Mouse (Mus musculus): Measurements from ENCODE around the gene Gpr82. TPM values are rescaled to one million over a fixed set of nuclear protein-coding genes. Genes with fewer than 3 reads are reported as not detected.

Gene Gpr82
- polyA plus RNA-seq, 1 experiment from 2014 or later = 0.35 TPM

DNA sequence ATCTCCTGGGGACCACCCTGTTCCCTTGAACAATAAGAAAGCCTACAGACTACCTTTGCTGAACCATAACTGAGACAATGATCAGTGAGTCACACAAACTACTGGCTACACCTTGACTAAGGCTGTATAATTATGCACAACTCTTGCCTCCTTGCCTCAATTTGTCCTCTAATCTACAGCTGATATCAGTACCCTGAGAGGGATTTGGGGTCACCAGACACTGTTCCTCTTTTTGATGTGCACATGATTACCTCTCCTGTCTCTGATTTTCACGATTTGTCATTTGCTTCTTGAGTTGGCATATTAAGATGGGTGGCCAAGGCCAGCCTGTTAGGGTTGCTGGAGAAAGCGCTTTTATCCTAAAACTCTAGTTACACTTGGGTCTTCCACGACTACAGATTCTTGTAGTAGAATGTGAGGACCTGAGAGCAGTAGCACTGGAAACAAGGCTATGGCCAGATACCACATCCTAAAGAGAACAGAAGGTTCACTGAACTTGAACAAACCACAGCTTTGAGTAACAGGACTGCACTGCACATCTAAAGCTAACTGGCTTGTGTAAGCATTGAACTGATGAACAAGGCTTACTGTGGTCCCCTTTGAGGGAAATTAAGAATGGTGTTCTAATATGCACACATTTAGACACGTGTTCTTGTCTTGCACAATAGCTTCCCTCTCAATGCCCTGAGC, 1.8 kb upstream of the Gpr82 start:
- no peak overlapping the region for H3K4me3 ChIP-seq (ENCODE audit: control insufficient read depth in 1 of 2, insufficient read depth in 1 of 2, low read depth in 1 of 2, low read length in 2 of 2)
- ATAC-seq (ENCODE audit: insufficient number of reproducible peaks, insufficient read depth, low FRiP score, low read depth) = no peak
- 66% methylated on average over 4 of the region's 4 CpGs for WGBS
- no peaks in the 10 kb centered on the region for H3K27me3 ChIP-seq (ENCODE audit: control insufficient read depth, insufficient read depth, low read length)
- no peak overlapping the region for H3K4me2 ChIP-seq (ENCODE audit: low read length)
- no peaks in the 10 kb centered on the region for H3K36me3 ChIP-seq (ENCODE audit: control insufficient read depth, insufficient read depth, low read length)
- H3K27ac ChIP-seq (replicated peaks in 1 of 2; ENCODE audit: control insufficient read depth in 1 of 2, insufficient read depth in 1 of 2, low read depth in 2 of 2, low read length in 2 of 2) = no peak overlapping the region
- no peaks in the 10 kb centered on the region for H3K4me1 ChIP-seq (ENCODE audit: control insufficient read depth in 2 of 2, insufficient read depth in 2 of 2, low read length in 2 of 2)
- H3K9me3 ChIP-seq (ENCODE audit: control insufficient read depth, low read length) = no peaks in the 10 kb centered on the region
- no peak overlapping the region for H3K9ac ChIP-seq (ENCODE audit: low read length)

DNA sequence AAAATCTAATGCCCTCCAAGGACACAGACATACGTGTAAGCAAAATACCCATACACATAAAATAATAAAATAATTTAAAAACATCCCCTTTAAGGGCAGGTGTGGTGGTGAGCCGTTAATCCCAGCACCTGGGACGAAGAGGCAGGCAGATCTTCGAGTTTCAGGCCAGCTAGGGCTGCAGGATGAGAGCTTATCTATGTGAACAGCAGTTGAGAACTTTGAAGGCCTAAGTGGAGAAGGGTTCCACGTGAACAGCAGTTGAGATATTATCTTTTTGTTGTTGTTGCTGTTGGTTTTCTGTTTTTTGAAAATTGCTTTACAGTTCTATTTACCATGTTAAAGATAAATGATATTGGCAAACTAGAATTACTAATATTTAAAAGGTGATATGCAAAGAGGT, 7.7 kb downstream of the Gpr82 start:
- no peaks in the 10 kb centered on the region for H3K9me3 ChIP-seq (ENCODE audit: control insufficient read depth, low read length)
- H3K4me1 ChIP-seq (ENCODE audit: control insufficient read depth in 2 of 2, insufficient read depth in 2 of 2, low read length in 2 of 2) = no peaks in the 10 kb centered on the region

DNA sequence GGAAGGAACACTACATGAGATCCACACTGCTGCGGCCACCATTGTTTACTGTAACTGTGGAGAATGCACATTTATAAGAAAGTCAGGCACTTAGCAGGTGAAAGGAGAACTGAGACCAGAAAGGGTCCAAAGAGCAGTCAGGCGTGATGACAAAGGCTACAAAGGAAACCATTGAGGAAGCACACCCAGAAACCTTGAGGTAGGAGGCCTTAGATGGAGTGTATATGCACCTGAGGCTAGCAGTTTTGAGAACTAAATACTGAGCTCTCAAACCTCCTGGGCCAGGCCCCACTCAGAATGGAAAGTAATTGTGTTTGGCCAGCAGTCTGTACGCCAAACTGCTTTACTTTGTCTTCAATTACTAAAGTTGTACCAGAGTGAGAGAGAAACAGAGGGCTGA, 9.2 kb downstream of the Gpr82 start:
- WGBS = 79% methylated on average over 3 of the region's 3 CpGs
- no peak overlapping the region for H3K27ac ChIP-seq (replicated peaks in 1 of 2; ENCODE audit: control insufficient read depth in 1 of 2, insufficient read depth in 1 of 2, low read depth in 2 of 2, low read length in 2 of 2)
- no peak for ATAC-seq (ENCODE audit: insufficient number of reproducible peaks, insufficient read depth, low FRiP score, low read depth)
- H3K9me3 ChIP-seq (ENCODE audit: control insufficient read depth, low read length) = no peaks in the 10 kb centered on the region
- H3K4me3 ChIP-seq (ENCODE audit: control insufficient read depth in 1 of 2, insufficient read depth in 1 of 2, low read depth in 1 of 2, low read length in 2 of 2) = no peak overlapping the region
- H3K4me2 ChIP-seq (ENCODE audit: low read length) = no peak overlapping the region
- H3K4me1 ChIP-seq (ENCODE audit: control insufficient read depth in 2 of 2, insufficient read depth in 2 of 2, low read length in 2 of 2) = no peaks in the 10 kb centered on the region
- no peak overlapping the region for H3K9ac ChIP-seq (ENCODE audit: low read length)
- H3K36me3 ChIP-seq (ENCODE audit: control insufficient read depth, insufficient read depth, low read length) = no peaks in the 10 kb centered on the region
- no peaks in the 10 kb centered on the region for H3K27me3 ChIP-seq (ENCODE audit: control insufficient read depth, insufficient read depth, low read length)

More for the DNA sequence above, 7.7 kb downstream of the Gpr82 start:
- H3K4me2 ChIP-seq (ENCODE audit: low read length) = no peak overlapping the region
- H3K27ac ChIP-seq (replicated peaks in 1 of 2; ENCODE audit: control insufficient read depth in 1 of 2, insufficient read depth in 1 of 2, low read depth in 2 of 2, low read length in 2 of 2) = no peak overlapping the region
- no peaks in the 10 kb centered on the region for H3K27me3 ChIP-seq (ENCODE audit: control insufficient read depth, insufficient read depth, low read length)
- no peak for ATAC-seq (ENCODE audit: insufficient number of reproducible peaks, insufficient read depth, low FRiP score, low read depth)
- no peak overlapping the region for H3K4me3 ChIP-seq (ENCODE audit: control insufficient read depth in 1 of 2, insufficient read depth in 1 of 2, low read depth in 1 of 2, low read length in 2 of 2)
- no peaks in the 10 kb centered on the region for H3K36me3 ChIP-seq (ENCODE audit: control insufficient read depth, insufficient read depth, low read length)
- WGBS = 65% methylated on average over 5 of the region's 5 CpGs
- H3K9ac ChIP-seq (ENCODE audit: low read length) = no peak overlapping the region

DNA sequence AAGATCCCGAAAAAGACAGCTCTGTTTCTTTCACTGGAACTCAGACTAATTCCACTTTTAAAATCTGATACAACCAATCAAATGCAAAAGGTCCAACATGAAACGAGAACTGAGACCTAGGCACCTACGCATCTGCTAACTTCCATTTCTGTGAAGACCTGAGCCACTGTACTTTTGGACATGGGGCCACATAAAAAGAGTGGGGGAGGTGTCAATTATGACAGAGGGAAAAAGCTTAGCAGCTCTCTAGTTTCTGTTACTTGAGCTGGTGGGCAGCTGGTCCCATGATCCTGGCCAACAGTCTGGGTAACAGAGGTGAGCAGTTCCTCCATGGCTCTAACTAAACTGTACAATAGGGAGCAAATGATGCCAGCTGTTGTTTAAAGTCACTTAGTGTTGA, 11.8 kb downstream of the Gpr82 start:
- no peak overlapping the region for H3K4me3 ChIP-seq (ENCODE audit: control insufficient read depth in 1 of 2, insufficient read depth in 1 of 2, low read depth in 1 of 2, low read length in 2 of 2)
- no peaks in the 10 kb centered on the region for H3K36me3 ChIP-seq (ENCODE audit: control insufficient read depth, insufficient read depth, low read length)
- H3K27me3 ChIP-seq (ENCODE audit: control insufficient read depth, insufficient read depth, low read length) = no peaks in the 10 kb centered on the region
- no peak overlapping the region for H3K27ac ChIP-seq (replicated peaks in 1 of 2; ENCODE audit: control insufficient read depth in 1 of 2, insufficient read depth in 1 of 2, low read depth in 2 of 2, low read length in 2 of 2)
- H3K4me2 ChIP-seq (ENCODE audit: low read length) = no peak overlapping the region
- H3K9ac ChIP-seq (ENCODE audit: low read length) = no peak overlapping the region
- no peaks in the 10 kb centered on the region for H3K9me3 ChIP-seq (ENCODE audit: control insufficient read depth, low read length)
- no peak for ATAC-seq (ENCODE audit: insufficient number of reproducible peaks, insufficient read depth, low FRiP score, low read depth)
- WGBS = 71% methylated on average over 3 of the region's 3 CpGs
- H3K4me1 ChIP-seq (ENCODE audit: control insufficient read depth in 2 of 2, insufficient read depth in 2 of 2, low read length in 2 of 2) = no peaks in the 10 kb centered on the region

DNA sequence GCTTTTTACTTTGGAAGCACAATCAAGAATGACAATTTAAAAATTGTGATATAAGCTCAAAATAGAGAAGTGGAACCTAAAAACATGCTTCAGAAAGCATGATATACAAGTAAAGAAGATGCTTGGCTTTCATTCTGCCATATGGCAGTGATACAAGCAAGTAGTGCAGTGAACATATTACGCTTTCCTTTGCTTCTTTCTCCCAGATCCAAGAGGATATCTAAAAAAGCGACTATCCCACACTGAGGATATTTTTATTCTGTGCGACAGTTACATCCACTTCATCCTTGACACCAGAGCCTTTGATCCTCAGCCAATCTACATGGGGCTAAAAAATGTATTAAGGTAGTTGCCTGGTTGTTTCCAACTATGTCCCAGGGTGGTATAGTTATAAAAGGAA, 20.6 kb downstream of the Gpr82 start:
- H3K36me3 ChIP-seq (ENCODE audit: control insufficient read depth, insufficient read depth, low read length) = no peaks in the 10 kb centered on the region
- H3K4me1 ChIP-seq (ENCODE audit: control insufficient read depth in 2 of 2, insufficient read depth in 2 of 2, low read length in 2 of 2) = no peaks in the 10 kb centered on the region
- H3K27me3 ChIP-seq (ENCODE audit: control insufficient read depth, insufficient read depth, low read length) = no peaks in the 10 kb centered on the region
- no peaks in the 10 kb centered on the region for H3K9me3 ChIP-seq (ENCODE audit: control insufficient read depth, low read length)
- H3K27ac ChIP-seq (replicated peaks in 1 of 2; ENCODE audit: control insufficient read depth in 1 of 2, insufficient read depth in 1 of 2, low read depth in 2 of 2, low read length in 2 of 2) = no peak overlapping the region
- no peak overlapping the region for H3K4me2 ChIP-seq (ENCODE audit: low read length)
- 67% methylated on average over 3 of the region's 3 CpGs for WGBS
- no peak overlapping the region for H3K4me3 ChIP-seq (ENCODE audit: control insufficient read depth in 1 of 2, insufficient read depth in 1 of 2, low read depth in 1 of 2, low read length in 2 of 2)
- no peak overlapping the region for H3K9ac ChIP-seq (ENCODE audit: low read length)
- ATAC-seq (ENCODE audit: insufficient number of reproducible peaks, insufficient read depth, low FRiP score, low read depth) = no peak

DNA sequence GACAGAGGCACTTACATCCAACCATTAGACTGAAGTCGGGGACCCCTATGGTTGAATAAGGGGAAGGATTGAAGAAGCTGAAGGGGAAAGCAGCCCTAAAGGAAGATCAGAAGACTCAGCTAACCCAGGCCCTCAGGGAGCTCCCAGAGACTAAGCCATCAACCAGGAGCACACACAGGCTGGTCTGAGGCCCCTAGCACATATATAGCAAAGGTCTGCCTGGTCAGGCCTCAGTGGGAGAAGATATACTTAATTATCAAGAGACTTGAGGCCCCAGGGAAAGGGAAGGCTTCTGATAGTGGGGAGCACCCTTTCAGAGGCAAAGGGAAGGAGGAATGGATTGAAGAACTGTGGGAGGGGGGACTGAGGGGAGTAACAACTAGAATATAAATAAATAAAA, 25.4 kb downstream of the Gpr82 start:
- Histone ChIP-seq H3K4me3 (ENCODE audit: control insufficient read depth in 1 of 2, insufficient read depth in 1 of 2, low read depth in 1 of 2, low read length in 2 of 2) (no peak overlapping the region), H3K27ac (replicated peaks in 1 of 2; ENCODE audit: control insufficient read depth in 1 of 2, insufficient read depth in 1 of 2, low read depth in 2 of 2, low read length in 2 of 2) (no peak overlapping the region), H3K36me3 (ENCODE audit: control insufficient read depth, insufficient read depth, low read length) (no peaks in the 10 kb centered on the region), H3K4me1 (ENCODE audit: control insufficient read depth in 2 of 2, insufficient read depth in 2 of 2, low read length in 2 of 2) (no peaks in the 10 kb centered on the region), H3K27me3 (ENCODE audit: control insufficient read depth, insufficient read depth, low read length) (no peaks in the 10 kb centered on the region), H3K4me2 (ENCODE audit: low read length) (no peak overlapping the region), H3K9ac (ENCODE audit: low read length) (no peak overlapping the region), H3K9me3 (ENCODE audit: control insufficient read depth, low read length) (no peaks in the 10 kb centered on the region)
- ATAC-seq (ENCODE audit: insufficient number of reproducible peaks, insufficient read depth, low FRiP score, low read depth) = no peak
- WGBS = 87% methylated on average over 1 of the region's 1 CpGs

DNA sequence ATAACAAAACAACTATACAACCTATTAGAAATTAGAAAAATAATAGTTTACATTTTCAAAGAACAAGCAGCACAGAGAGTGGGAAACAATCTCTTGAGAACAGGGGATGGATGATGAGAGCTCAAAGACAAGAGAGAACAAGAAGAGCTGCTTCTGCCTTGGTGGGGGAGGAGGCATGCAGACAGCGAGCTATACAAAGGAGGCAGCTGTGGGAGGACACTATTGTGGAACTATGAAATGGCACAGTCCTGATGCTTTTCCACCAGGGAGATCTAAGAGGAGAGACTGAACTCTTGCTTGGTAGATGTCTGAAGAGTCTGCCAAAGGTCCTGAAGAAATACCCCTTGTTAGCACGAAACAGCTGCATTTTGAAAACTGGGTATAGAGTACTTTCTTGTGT, 27.2 kb downstream of the Gpr82 start:
- no peak overlapping the region for H3K4me2 ChIP-seq (ENCODE audit: low read length)
- no peak overlapping the region for H3K27ac ChIP-seq (replicated peaks in 1 of 2; ENCODE audit: control insufficient read depth in 1 of 2, insufficient read depth in 1 of 2, low read depth in 2 of 2, low read length in 2 of 2)
- H3K36me3 ChIP-seq (ENCODE audit: control insufficient read depth, insufficient read depth, low read length) = no peaks in the 10 kb centered on the region
- WGBS = 74% methylated on average over 2 of the region's 2 CpGs
- H3K9ac ChIP-seq (ENCODE audit: low read length) = no peak overlapping the region
- no peaks in the 10 kb centered on the region for H3K9me3 ChIP-seq (ENCODE audit: control insufficient read depth, low read length)
- no peaks in the 10 kb centered on the region for H3K27me3 ChIP-seq (ENCODE audit: control insufficient read depth, insufficient read depth, low read length)
- no peak overlapping the region for H3K4me3 ChIP-seq (ENCODE audit: control insufficient read depth in 1 of 2, insufficient read depth in 1 of 2, low read depth in 1 of 2, low read length in 2 of 2)
- no peak for ATAC-seq (ENCODE audit: insufficient number of reproducible peaks, insufficient read depth, low FRiP score, low read depth)
- H3K4me1 ChIP-seq (ENCODE audit: control insufficient read depth in 2 of 2, insufficient read depth in 2 of 2, low read length in 2 of 2) = no peaks in the 10 kb centered on the region

DNA sequence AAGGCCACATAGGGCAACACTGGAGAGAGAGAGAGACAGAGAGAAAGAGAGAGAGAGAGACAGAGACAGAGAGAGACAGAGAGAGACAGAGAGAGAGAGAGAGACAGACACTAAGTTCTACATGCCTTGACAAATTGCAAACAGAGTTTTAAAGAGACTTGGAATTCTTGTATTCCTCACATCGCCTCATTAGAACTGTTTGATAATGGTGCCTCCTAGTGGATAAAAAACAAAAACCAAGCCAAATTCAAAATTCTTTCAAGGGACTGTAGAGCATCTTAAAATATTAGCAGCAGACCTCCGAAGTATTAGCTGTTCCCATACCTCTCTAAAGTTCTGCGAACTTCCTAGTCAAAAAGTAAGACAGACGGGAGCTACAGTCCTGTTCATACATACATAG, 30.7 kb downstream of the Gpr82 start:
- Histone ChIP-seq H3K27ac (replicated peaks in 1 of 2; ENCODE audit: control insufficient read depth in 1 of 2, insufficient read depth in 1 of 2, low read depth in 2 of 2, low read length in 2 of 2) (no peak overlapping the region), H3K36me3 (ENCODE audit: control insufficient read depth, insufficient read depth, low read length) (no peaks in the 10 kb centered on the region), H3K9ac (ENCODE audit: low read length) (no peak overlapping the region), H3K4me1 (ENCODE audit: control insufficient read depth in 2 of 2, insufficient read depth in 2 of 2, low read length in 2 of 2) (no peaks in the 10 kb centered on the region), H3K4me2 (ENCODE audit: low read length) (no peak overlapping the region), H3K9me3 (ENCODE audit: control insufficient read depth, low read length) (no peaks in the 10 kb centered on the region), H3K4me3 (ENCODE audit: control insufficient read depth in 1 of 2, insufficient read depth in 1 of 2, low read depth in 1 of 2, low read length in 2 of 2) (no peak overlapping the region), H3K27me3 (ENCODE audit: control insufficient read depth, insufficient read depth, low read length) (no peaks in the 10 kb centered on the region)
- no peak for ATAC-seq (ENCODE audit: insufficient number of reproducible peaks, insufficient read depth, low FRiP score, low read depth)
- WGBS = 77% methylated on average over 4 of the region's 4 CpGs

Data from heart, embryonic 14.5 days (tissue).